Mouse (Mus musculus): ENCODE results near the gene Zbtb4. TPM values are rescaled to one million over a fixed set of nuclear protein-coding genes. Genes with fewer than 3 reads are reported as not detected.

Gene Zbtb4
- polyA plus RNA-seq, 1 experiment, result 16.5 TPM

- Histone ChIP-seq H3K4me3 (ENCODE audit: low read depth, low read length) (peak overlapping the region; percentile 64), H3K36me3 (ENCODE audit: control insufficient read depth, insufficient read depth, low read length) (no peaks in the 10 kb centered on the region), H3K27ac (ENCODE audit: insufficient read depth, low read depth, low read length) (peak overlapping the region; percentile 77), H3K4me1 (ENCODE audit: control insufficient read depth, insufficient read depth, insufficient read length, low read length) (peaks cover 19% of the 10 kb centered on the region), H3K27me3 (ENCODE audit: control insufficient read depth, insufficient read depth, low read length) (0 out of 2 replicates have a peak, but pooled peaks cover 4% of the 10 kb centered on the region)
- 1% methylated on average over 60 of the region's 60 CpGs for WGBS
- TF ChIP-seq CTCF (IDR thresholded peaks at IDR 0.05; ENCODE audit: extremely low read depth, insufficient read length, insufficient replicate concordance, low read depth, low read length), result peak; percentile 64
- peak; percentile 14; the same call in 1 of the 2 replicates for TF ChIP-seq POLR2A (IDR thresholded peaks at IDR 0.05; ENCODE audit: low read depth, low read length)
These were observed 38.3 kb downstream of the Zbtb4 start for GRCm38 (mm10) chr11:69803786-69804651.

- H3K27ac ChIP-seq (ENCODE audit: insufficient read depth, low read depth, low read length), result peak overlapping the region; percentile 63
- peak overlapping the region; percentile 64 for H3K4me3 ChIP-seq (ENCODE audit: low read depth, low read length)
These were observed 38.9 kb downstream of the Zbtb4 start for GRCm38 (mm10) chr11:69804652-69804940.

GRCm38 (mm10) chr11:69804972-69805909 is 39.5 kb downstream of the Zbtb4 start, which contains the start of gene Tmem102:
Gene Tmem102 (minus strand): TSS chr11:69805624.
- Histone ChIP-seq H3K36me3 (ENCODE audit: control insufficient read depth, insufficient read depth, low read length) (no peaks in the 10 kb centered on the region), H3K27me3 (ENCODE audit: control insufficient read depth, insufficient read depth, low read length) (0 out of 2 replicates have a peak, but pooled peaks cover 4% of the 10 kb centered on the region), H3K4me3 (ENCODE audit: low read depth, low read length) (peak within 1 kb of the TSS; percentile 64), H3K4me1 (ENCODE audit: control insufficient read depth, insufficient read depth, insufficient read length, low read length) (peaks cover 16% of the 10 kb centered on the region), H3K27ac (ENCODE audit: insufficient read depth, low read depth, low read length) (peak within 1 kb of the TSS; percentile 63)
- TF ChIP-seq POLR2A (IDR thresholded peaks at IDR 0.05; ENCODE audit: low read depth, low read length) (no peak), CTCF (IDR thresholded peaks at IDR 0.05; ENCODE audit: extremely low read depth, insufficient read length, insufficient replicate concordance, low read depth, low read length) (no peak)
- WGBS, result 17% methylated on average over 29 of the region's 29 CpGs

More at GRCm38 (mm10) chr11:69804652-69804940, 38.9 kb downstream of the Zbtb4 start:
- Histone ChIP-seq H3K27me3 (ENCODE audit: control insufficient read depth, insufficient read depth, low read length) (0 out of 2 replicates have a peak, but pooled peaks cover 4% of the 10 kb centered on the region), H3K36me3 (ENCODE audit: control insufficient read depth, insufficient read depth, low read length) (no peaks in the 10 kb centered on the region), H3K4me1 (ENCODE audit: control insufficient read depth, insufficient read depth, insufficient read length, low read length) (peaks cover 19% of the 10 kb centered on the region)
- TF ChIP-seq CTCF (IDR thresholded peaks at IDR 0.05; ENCODE audit: extremely low read depth, insufficient read length, insufficient replicate concordance, low read depth, low read length), result no peak
- TF ChIP-seq POLR2A (IDR thresholded peaks at IDR 0.05; ENCODE audit: low read depth, low read length), result no peak; the same call in 1 of the 2 replicates
- 9% methylated on average over 12 of the region's 12 CpGs for WGBS

- no peak overlapping the region for H3K27ac ChIP-seq (ENCODE audit: insufficient read depth, low read depth, low read length)
- TF ChIP-seq CTCF (IDR thresholded peaks at IDR 0.05; ENCODE audit: extremely low read depth, insufficient read length, insufficient replicate concordance, low read depth, low read length), result no peak
- no peak overlapping the region for H3K4me3 ChIP-seq (ENCODE audit: low read depth, low read length)
- no peaks in the 10 kb centered on the region for H3K36me3 ChIP-seq (ENCODE audit: control insufficient read depth, insufficient read depth, low read length)
- H3K4me1 ChIP-seq (ENCODE audit: control insufficient read depth, insufficient read depth, insufficient read length, low read length), result peaks cover 6% of the 10 kb centered on the region
- 91% methylated on average over 4 of the region's 4 CpGs for WGBS
- 0 out of 2 replicates have a peak, but pooled peaks cover 1% of the 10 kb centered on the region for H3K27me3 ChIP-seq (ENCODE audit: control insufficient read depth, insufficient read depth, low read length)
These were observed 40.7 kb downstream of the Zbtb4 start for GRCm38 (mm10) chr11:69806378-69806777.

- 84% methylated on average over 2 of the region's 2 CpGs for WGBS
- Histone ChIP-seq H3K4me3 (ENCODE audit: low read depth, low read length) (no peak overlapping the region), H3K4me1 (ENCODE audit: control insufficient read depth, insufficient read depth, insufficient read length, low read length) (no peaks in the 10 kb centered on the region; the same call in 1 of the 2 replicates), H3K27me3 (ENCODE audit: control insufficient read depth, insufficient read depth, low read length) (no peaks in the 10 kb centered on the region), H3K36me3 (ENCODE audit: control insufficient read depth, insufficient read depth, low read length) (no peaks in the 10 kb centered on the region), H3K27ac (ENCODE audit: insufficient read depth, low read depth, low read length) (no peak overlapping the region)
- no peak for TF ChIP-seq POLR2A (IDR thresholded peaks at IDR 0.05; ENCODE audit: low read depth, low read length)
- no peak for TF ChIP-seq CTCF (IDR thresholded peaks at IDR 0.05; ENCODE audit: extremely low read depth, insufficient read length, insufficient replicate concordance, low read depth, low read length)
These were observed 41.9 kb downstream of the Zbtb4 start for GRCm38 (mm10) chr11:69807641-69808040.

GRCm38 (mm10) chr11:69810280-69810679 is 44.6 kb downstream of the Zbtb4 start:
- TF ChIP-seq CTCF (IDR thresholded peaks at IDR 0.05; ENCODE audit: extremely low read depth, insufficient read length, insufficient replicate concordance, low read depth, low read length), result no peak
- TF ChIP-seq POLR2A (IDR thresholded peaks at IDR 0.05; ENCODE audit: low read depth, low read length), result no peak
- Histone ChIP-seq H3K4me1 (ENCODE audit: control insufficient read depth, insufficient read depth, insufficient read length, low read length) (no peaks in the 10 kb centered on the region), H3K27ac (ENCODE audit: insufficient read depth, low read depth, low read length) (no peak overlapping the region), H3K36me3 (ENCODE audit: control insufficient read depth, insufficient read depth, low read length) (no peaks in the 10 kb centered on the region), H3K27me3 (ENCODE audit: control insufficient read depth, insufficient read depth, low read length) (no peaks in the 10 kb centered on the region), H3K4me3 (ENCODE audit: low read depth, low read length) (no peak overlapping the region)
